21 mouse cellular contexts compared by ENCODE assay signal in the genomic region with DNA sequence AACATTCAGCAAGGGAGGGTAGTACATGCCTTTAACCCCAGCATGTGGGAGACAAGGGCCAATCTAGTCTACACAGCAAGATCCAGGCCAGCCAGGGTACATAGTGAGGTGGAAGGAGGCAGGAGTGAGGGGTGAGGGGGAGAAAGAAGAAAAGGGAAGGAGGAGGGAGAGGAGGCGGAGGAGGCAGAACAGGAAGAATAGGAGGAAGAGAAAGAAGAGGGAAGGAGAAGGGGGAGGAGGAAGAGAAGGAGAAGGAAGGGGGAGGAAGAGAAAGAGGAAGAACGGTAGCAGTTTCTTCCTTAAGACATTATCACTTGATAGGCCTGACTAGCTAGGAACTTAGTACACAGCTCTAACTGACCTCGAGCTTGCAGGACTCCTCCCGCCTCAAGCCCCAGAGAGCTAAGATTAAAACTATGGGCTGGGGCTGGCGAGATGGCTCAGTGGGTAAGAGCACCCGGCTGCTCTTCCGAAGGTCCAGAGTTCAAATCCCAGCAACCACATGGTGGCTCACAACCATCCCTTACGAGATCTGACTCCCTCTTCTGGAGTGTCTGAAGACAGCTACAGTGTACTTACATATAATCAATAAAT. TPM values are rescaled to one million over a fixed set of nuclear protein-coding genes. Genes with fewer than 3 reads are reported as not detected.
"Had no signal": no experiment of that assay in that cellular context is flagged by ENCODE, and none has a peak within 500 bp of the region (broad histone marks: within the 10 kb centered on the region; RNA-seq: fewer than 3 reads in every experiment).

No protein-coding gene starts in this region.

- H3K36me3 ChIP-seq: midbrain, embryonic 10.5 days; midbrain, embryonic 12.5 days; neural tube, embryonic 12.5 days had no signal

- H3K9ac ChIP-seq: lung, embryonic 14.5 days; midbrain, embryonic 12.5 days; neural tube, embryonic 12.5 days had no signal

- H3K27me3 ChIP-seq: midbrain, embryonic 12.5 days; neural tube, embryonic 12.5 days had no signal

- H3K4me1 ChIP-seq: midbrain, embryonic 10.5 days; midbrain, embryonic 12.5 days; neural tube, embryonic 12.5 days had no signal

- DNase-seq: lung, adult 18-20 months; lung, embryonic 14.5 days; lung, postnatal 10 days; lung, postnatal 4 days; midbrain, embryonic 14.5 days; retina, postnatal 1 day; right cerebral cortex, adult 18-20 months; right cerebral cortex, postnatal 25 days; right cerebral cortex, postnatal 4 days; spleen, adult 18-20 months; thymus, adult 18-20 months; thymus, postnatal 14 days; thymus, postnatal 36 days had no signal

- H3K27ac ChIP-seq: midbrain, embryonic 10.5 days; midbrain, embryonic 12.5 days; neural tube, embryonic 12.5 days had no signal

- H3K9me3 ChIP-seq: midbrain, embryonic 10.5 days; midbrain, embryonic 12.5 days; neural tube, embryonic 12.5 days had no signal

- H3K4me3 ChIP-seq: midbrain, embryonic 10.5 days; midbrain, embryonic 12.5 days; neural tube, embryonic 12.5 days had no signal

RNA-seq across cellular contexts. Expression of a gene that starts 16.7 kb away (rescaled TPM):
- total RNA-seq: monocyte, adult 5-6 weeks had no signal
- polyA plus RNA-seq: stomach, embryonic 16.5 days had no signal

RNA-seq across cellular contexts. Expression of a gene that starts 45.3 kb away (rescaled TPM):
- total RNA-seq: monocyte, adult 5-6 weeks; neutrophil, adult 5-6 weeks had no signal
- polyA plus RNA-seq: midbrain, embryonic 14.5 days; small intestine, adult 2 months; thymus, postnatal 0 days had no signal
